Mouse (Mus musculus) heart, adult 2 months (tissue): Measurements from ENCODE around the gene Nup107. TPM values are rescaled to one million over a fixed set of nuclear protein-coding genes. Genes with fewer than 3 reads are reported as not detected.

Experiments used
- DNase-seq, 2 experiments: peaks; one replicate each; pipeline ENCODE4 v3.0.0; 2021
- H3K27ac ChIP-seq: fragments of 200-600 bp; 2 replicates; pipeline ENCODE4 v1.8.1; 2022
- H3K27me3 ChIP-seq: fragments of 200-500 bp; 2 replicates; pipeline ENCODE4 v1.6.1; 2012; ENCODE audit warnings: mild to moderate bottlenecking, low read length, inconsistent platforms, mixed read lengths; ENCODE audit not compliant: control insufficient read depth, insufficient read depth
- H3K36me3 ChIP-seq: fragments of 200-500 bp; 2 replicates; pipeline ENCODE4 v1.6.1; 2012; ENCODE audit warnings: low read length, inconsistent platforms; ENCODE audit not compliant: control insufficient read depth, insufficient read depth
- H3K4me1 ChIP-seq: fragments of 200-500 bp; 2 replicates; pipeline ENCODE4 v1.6.1; 2011; ENCODE audit warnings: low read length; ENCODE audit not compliant: control insufficient read depth, insufficient read depth
- H3K4me3 ChIP-seq: fragments of 200-600 bp; 2 replicates; pipeline ENCODE4 v1.8.1; 2022
- H3K79me2 ChIP-seq: fragments of 200-500 bp; replicated peaks from 2 replicates; pipeline ENCODE4 v1.6.1; 2012; ENCODE audit warnings: mild to moderate bottlenecking, inconsistent platforms, low read length, moderate library complexity, mixed read lengths; ENCODE audit not compliant: control insufficient read depth, insufficient read depth
- H3K9ac ChIP-seq: fragments of 200-500 bp; 2 replicates; pipeline ENCODE4 v1.6.1; 2012; ENCODE audit warnings: low read depth, mild to moderate bottlenecking, control low read depth, inconsistent platforms, low read length, mixed read lengths
- CTCF ChIP-seq: fragments of 200-600 bp; IDR thresholded peaks from 2 replicates; pipeline ENCODE4 v1.8.1; 2022; ENCODE audit warnings: antibody characterized with exemption, mild to moderate bottlenecking, moderate library complexity
- EP300 ChIP-seq: fragments of 200-500 bp; IDR thresholded peaks from 2 replicates; pipeline ENCODE4 v1.6.1; 2011; ENCODE audit warnings: low read depth, low read length, control low read depth; ENCODE audit not compliant: insufficient read depth
- POLR2A ChIP-seq: fragments of 200-500 bp; IDR thresholded peaks from 2 replicates; pipeline ENCODE4 v1.6.1; 2011; ENCODE audit warnings: mild to moderate bottlenecking, low read depth, low read length, control low read depth; ENCODE audit not compliant: insufficient read depth
- WGBS: fragments of 180-500 bp; shearing (Covaris S2); methylation state at CpG from one replicate; pipeline ENCODE4 v1.1.7; 2018; 5-methylcytosine and 5-hydroxymethylcytosine counted together
- intact Hi-C: fragments of 180-260 bp; cut with DNase I; formaldehyde crosslinking; loops from one replicate; pipeline ENCODE4 v1.15.1; 2025
- polyA plus RNA-seq: library from polyadenylated mRNA; depleted of rRNA; stranded (reverse); fragments of >200 nt; gene quantifications from 2 replicates; pipeline ENCODE4 v1.2.3, GENCODE M21; 2012
- total RNA-seq, 2 experiments: library from RNA; stranded (reverse); gene quantifications; 2 replicates each; pipeline ENCODE4 v1.2.3; 2021

Gene Nup107
- total and polyA plus RNA-seq, 3 experiments: 4.9 to 8.6 (median 7.0) TPM

DNA sequence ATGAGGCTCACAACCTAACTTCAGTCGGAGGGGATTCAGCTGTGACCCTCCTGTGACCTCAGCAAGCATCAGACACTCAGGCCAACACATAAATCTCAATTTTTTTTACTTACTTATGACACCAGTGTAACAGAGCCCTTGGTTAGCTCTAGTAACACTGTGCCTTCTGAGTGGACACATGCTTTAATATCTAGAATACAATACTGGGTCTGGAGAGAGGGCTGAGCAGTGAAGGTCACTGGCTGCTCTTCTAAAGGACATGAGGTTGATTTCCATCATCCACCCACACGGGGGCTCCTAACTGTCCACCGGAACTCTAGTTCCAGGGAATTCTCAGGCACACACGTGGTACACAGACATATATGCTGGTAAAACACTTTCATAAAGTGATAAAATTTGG is 13.6 kb downstream of the Nup107 start:
- no peak for DNase-seq
- intact Hi-C loops: no loop called here
- Histone ChIP-seq H3K4me3 (no peak overlapping the region), H3K36me3 (no peaks in the 10 kb centered on the region), H3K27me3 (no peaks in the 10 kb centered on the region), H3K4me1 (no peaks in the 10 kb centered on the region), H3K27ac (no peak overlapping the region), H3K79me2 (no peaks in the 10 kb centered on the region), H3K9ac (no peak overlapping the region)
- TF ChIP-seq EP300: no peak
- TF ChIP-seq POLR2A: no peak
- no peak for TF ChIP-seq CTCF
- 79% methylated on average over 4 of the region's 4 CpGs for WGBS

DNA sequence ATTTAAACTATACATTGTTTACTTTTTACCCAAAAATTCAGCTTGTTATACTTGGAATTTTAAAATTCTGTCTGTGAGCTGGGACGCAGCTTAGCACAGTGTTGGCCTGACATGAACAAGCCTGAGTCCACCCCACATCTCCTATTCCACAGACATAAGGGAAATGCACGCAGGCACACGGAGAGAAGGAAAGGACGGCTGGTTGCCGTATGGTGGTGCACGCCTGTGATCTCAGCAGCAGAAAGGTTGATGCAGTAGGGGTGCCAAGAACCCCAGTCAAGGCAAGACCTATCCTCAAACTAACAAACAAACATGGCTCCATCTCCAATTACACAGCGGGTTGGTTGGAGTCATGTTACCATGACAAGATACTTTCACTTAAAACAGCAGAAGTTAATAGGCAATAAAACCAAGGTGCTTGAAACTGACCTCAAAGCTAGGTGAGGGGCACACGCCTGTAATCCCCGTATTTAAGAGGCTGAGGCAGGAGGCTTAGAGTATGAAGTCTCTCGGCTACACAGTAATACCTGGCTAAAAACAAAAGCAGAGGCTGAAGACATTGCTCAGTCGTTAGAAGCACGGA is 14.1 kb downstream of the Nup107 start:
- WGBS: 94% methylated on average over 12 of the region's 12 CpGs
- H3K4me1 ChIP-seq: no peaks in the 10 kb centered on the region
- H3K27me3 ChIP-seq: no peaks in the 10 kb centered on the region
- H3K79me2 ChIP-seq: no peaks in the 10 kb centered on the region
- no peak for TF ChIP-seq CTCF
- TF ChIP-seq EP300: no peak
- TF ChIP-seq POLR2A: no peak
- H3K27ac ChIP-seq: no peak overlapping the region
- no peak for DNase-seq
- no peaks in the 10 kb centered on the region for H3K36me3 ChIP-seq
- no peak overlapping the region for H3K4me3 ChIP-seq
- no peak overlapping the region for H3K9ac ChIP-seq
- intact Hi-C loops: no loop called here

DNA sequence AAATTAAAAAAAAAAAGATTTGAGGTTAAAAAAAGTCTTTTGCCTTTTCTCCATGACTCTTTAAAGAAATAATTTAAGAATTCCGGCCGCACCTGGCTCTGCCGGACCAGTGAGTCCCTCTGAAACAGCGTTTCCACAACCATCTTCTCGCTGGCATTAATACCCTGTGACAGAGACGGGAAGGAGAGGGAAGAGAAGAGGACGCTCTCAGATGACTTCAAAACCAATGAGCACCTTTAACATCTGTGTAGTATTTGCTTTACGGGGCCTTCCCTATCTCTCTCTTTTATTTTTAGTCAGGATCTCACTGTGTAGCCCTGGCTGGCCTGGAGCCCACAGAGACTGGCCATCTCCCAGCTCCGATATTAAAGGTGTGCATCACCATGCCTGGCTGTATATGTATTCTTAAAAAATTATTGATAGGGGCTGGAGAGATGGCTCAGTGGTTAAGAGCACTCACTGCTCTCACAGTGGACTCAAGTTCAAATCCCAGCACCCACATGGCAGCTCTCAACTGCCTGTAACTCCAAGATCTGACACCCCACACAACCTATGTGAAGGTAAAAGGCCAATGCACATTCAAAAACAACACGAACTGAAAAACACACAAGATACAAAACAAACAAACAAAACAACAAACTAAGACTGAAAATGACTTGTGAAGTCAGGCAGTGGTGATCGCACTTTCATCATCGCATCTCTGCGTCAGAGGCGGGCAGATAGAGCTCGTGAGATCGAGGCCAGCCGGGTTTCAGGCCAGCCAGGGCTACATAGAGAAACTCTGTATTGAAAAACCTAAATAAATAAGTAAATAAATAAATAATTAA is 14.8 kb downstream of the Nup107 start:
- no peaks in the 10 kb centered on the region for H3K4me1 ChIP-seq
- no peaks in the 10 kb centered on the region for H3K27me3 ChIP-seq
- H3K4me3 ChIP-seq: no peak overlapping the region
- H3K9ac ChIP-seq: no peak overlapping the region
- 88% methylated on average over 17 of the region's 17 CpGs for WGBS
- intact Hi-C loops: no loop called here
- no peak overlapping the region for H3K27ac ChIP-seq
- no peaks in the 10 kb centered on the region for H3K79me2 ChIP-seq
- no peak for DNase-seq
- TF ChIP-seq EP300 (no peak), CTCF (no peak), POLR2A (no peak)
- H3K36me3 ChIP-seq: no peaks in the 10 kb centered on the region

DNA sequence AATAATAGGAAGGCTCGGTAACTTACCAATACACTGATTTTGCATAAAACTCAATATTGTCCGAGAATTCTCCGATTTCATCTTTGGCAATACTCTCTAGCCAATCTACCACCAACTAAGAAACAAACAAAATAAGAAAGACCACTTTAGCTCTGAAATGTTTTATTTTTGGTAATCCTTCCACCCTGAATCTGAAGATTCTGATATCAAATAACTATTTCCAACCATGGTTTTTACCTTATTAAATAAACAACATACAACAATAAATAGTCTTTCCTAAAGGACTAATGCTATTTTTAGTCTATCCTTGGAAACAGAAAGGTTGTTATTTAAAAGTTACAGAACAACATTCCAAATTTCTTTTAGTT is 15.4 kb downstream of the Nup107 start:
- Histone ChIP-seq H3K9ac (no peak overlapping the region), H3K27me3 (no peaks in the 10 kb centered on the region), H3K79me2 (no peaks in the 10 kb centered on the region), H3K4me3 (no peak overlapping the region), H3K4me1 (no peaks in the 10 kb centered on the region), H3K27ac (no peak overlapping the region), H3K36me3 (no peaks in the 10 kb centered on the region)
- WGBS: 94% methylated on average over 3 of the region's 3 CpGs
- TF ChIP-seq EP300 (no peak), CTCF (no peak), POLR2A (no peak)
- intact Hi-C loops: no loop called here
- no peak for DNase-seq

DNA sequence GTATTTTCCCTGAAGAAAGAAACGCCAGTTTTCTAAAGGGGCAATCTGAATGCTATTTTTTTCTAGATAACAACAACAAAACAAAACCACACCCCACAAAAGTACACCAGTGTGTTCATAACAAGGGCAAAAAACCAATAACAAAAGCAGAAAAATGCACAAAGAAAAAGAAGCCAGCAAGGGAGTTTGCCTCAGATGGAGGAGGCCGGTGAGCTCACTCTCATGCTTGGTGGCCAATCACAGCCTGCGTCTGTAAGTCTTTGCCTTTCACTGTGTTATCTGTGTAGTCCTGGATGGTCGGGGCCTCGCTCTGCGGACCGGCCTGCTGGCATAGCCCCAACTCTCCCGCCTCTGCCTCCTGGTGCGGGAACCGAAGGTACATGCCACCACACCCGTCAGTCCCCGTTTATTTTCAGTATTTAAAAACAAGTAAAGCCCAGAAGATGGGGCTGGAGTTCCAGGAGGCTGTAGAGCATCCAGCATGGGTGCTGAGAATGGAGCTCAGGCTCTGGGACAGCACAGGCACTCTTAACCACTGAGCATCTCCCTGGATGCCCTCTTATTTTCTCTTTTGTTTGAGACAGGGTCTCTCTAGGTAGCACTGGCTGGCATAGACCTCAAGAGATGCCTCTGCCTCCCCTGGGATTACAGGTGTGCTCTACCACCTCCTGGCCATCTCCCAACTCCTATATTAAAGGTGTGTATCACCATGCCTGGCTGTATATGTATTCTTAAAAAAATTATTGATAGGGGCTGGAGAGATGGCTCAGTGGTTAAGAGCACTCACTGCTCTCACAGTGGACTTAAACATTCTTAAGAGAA is 16.0 kb downstream of the Nup107 start:
- Histone ChIP-seq H3K4me1 (no peaks in the 10 kb centered on the region), H3K27ac (no peak overlapping the region), H3K27me3 (no peaks in the 10 kb centered on the region), H3K36me3 (no peaks in the 10 kb centered on the region), H3K79me2 (no peaks in the 10 kb centered on the region), H3K4me3 (no peak overlapping the region), H3K9ac (no peak overlapping the region)
- no peak for TF ChIP-seq CTCF
- TF ChIP-seq POLR2A: no peak
- TF ChIP-seq EP300: no peak
- WGBS: 73% methylated on average over 12 of the region's 12 CpGs
- intact Hi-C loops: no loop called here
- DNase-seq: no peak
